Mouse (Mus musculus) small intestine, adult 2 months (tissue): ENCODE results near the gene Abcb10. TPM values are rescaled to one million over a fixed set of nuclear protein-coding genes. Genes with fewer than 3 reads are reported as not detected.
"Not testable (repeated sequence)": the region's sequence is repeated elsewhere in the genome, so short reads cannot be mapped to it uniquely, and the experiment has no call there.

ENCODE experiments used
- H3K27ac ChIP-seq: fragments of 200-500 bp; 2 replicates; pipeline ENCODE4 v1.5.1; 2012; ENCODE audit warnings: low read depth, low read length, control low read depth, inconsistent platforms; ENCODE audit not compliant: insufficient read depth
- H3K27me3 ChIP-seq: fragments of 200-500 bp; 2 replicates; pipeline ENCODE4 v1.6.1; 2012; ENCODE audit warnings: mild to moderate bottlenecking, moderate library complexity, low read length, inconsistent platforms; ENCODE audit not compliant: control insufficient read depth, insufficient read depth
- H3K36me3 ChIP-seq: fragments of 200-500 bp; 2 replicates; pipeline ENCODE4 v1.6.1; 2012; ENCODE audit warnings: mild to moderate bottlenecking, low read length, control low read depth, inconsistent platforms; ENCODE audit not compliant: control insufficient read depth, insufficient read depth
- H3K4me1 ChIP-seq: fragments of 200-500 bp; 2 replicates; pipeline ENCODE4 v1.6.1; 2012; ENCODE audit warnings: low read length, inconsistent platforms, mixed read lengths; ENCODE audit not compliant: control insufficient read depth, insufficient read depth, insufficient read length
- H3K4me3 ChIP-seq: fragments of 200-500 bp; 2 replicates; pipeline ENCODE4 v1.5.1; 2012; ENCODE audit warnings: low read depth, mild to moderate bottlenecking, control low read depth, inconsistent platforms, low read length, moderate library complexity
- CTCF ChIP-seq: fragments of 200-500 bp; IDR thresholded peaks from 2 replicates; pipeline ENCODE4 v1.5.1; 2012; ENCODE audit warnings: low read depth, mild to moderate bottlenecking, control low read depth, inconsistent platforms, low read length, moderate library complexity, mixed read lengths; ENCODE audit not compliant: insufficient replicate concordance, insufficient read length; ENCODE audit errors: extremely low read depth
- POLR2A ChIP-seq: fragments of 200-500 bp; IDR thresholded peaks from 2 replicates; pipeline ENCODE4 v1.6.1; 2012; ENCODE audit warnings: low read depth, mild to moderate bottlenecking, control low read depth, inconsistent platforms, low read length, moderate library complexity
- WGBS: fragments of 180-500 bp; shearing (Covaris S2); methylation state at CpG from one replicate; pipeline ENCODE4 v1.1.7; 2018; 5-methylcytosine and 5-hydroxymethylcytosine counted together
- polyA plus RNA-seq: library from polyadenylated mRNA; depleted of rRNA; stranded (reverse); fragments of >200 nt; gene quantifications from 2 replicates; pipeline ENCODE4 v1.2.3, GENCODE M21; 2012

The Abcb10 gene
- polyA plus RNA-seq, 1 experiment: 18.2 TPM

GRCm38 (mm10) chr8:123980239-123980638, 2.7 kb downstream of the Abcb10 start:
- no peak for TF ChIP-seq CTCF
- no peak for TF ChIP-seq POLR2A
- Histone ChIP-seq H3K4me1 (peaks cover 20% of the 10 kb centered on the region; the same call in 1 of the 2 replicates), H3K36me3 (no peaks in the 10 kb centered on the region), H3K27ac (no peak overlapping the region), H3K27me3 (no peaks in the 10 kb centered on the region), H3K4me3 (peak overlapping the region; percentile 5; the same call in 1 of the 2 replicates)
- WGBS: 82% methylated on average over 4 of the region's 4 CpGs

- H3K36me3 ChIP-seq: no peaks in the 10 kb centered on the region
- TF ChIP-seq POLR2A (no peak), CTCF (no peak)
- peak overlapping the region; percentile 56 for H3K27ac ChIP-seq
- H3K4me3 ChIP-seq: peak overlapping the region; percentile 18; the same call in 1 of the 2 replicates
- peaks cover 20% of the 10 kb centered on the region; the same call in 1 of the 2 replicates for H3K4me1 ChIP-seq
- 47% methylated on average over 8 of the region's 8 CpGs for WGBS
- no peaks in the 10 kb centered on the region for H3K27me3 ChIP-seq
Observed at GRCm38 (mm10) chr8:123978926-123979325, 4.0 kb downstream of the Abcb10 start.

- Histone ChIP-seq H3K36me3 (no peaks in the 10 kb centered on the region), H3K27me3 (no peaks in the 10 kb centered on the region), H3K4me3 (no peak overlapping the region), H3K4me1 (peaks cover 18% of the 10 kb centered on the region; the same call in 1 of the 2 replicates), H3K27ac (peak overlapping the region; percentile 56)
- WGBS: 63% methylated on average over 14 of the region's 14 CpGs
- TF ChIP-seq CTCF: no peak
- TF ChIP-seq POLR2A: no peak
Observed at GRCm38 (mm10) chr8:123978166-123978838, 4.6 kb downstream of the Abcb10 start.

- Histone ChIP-seq H3K27me3 (no peaks in the 10 kb centered on the region), H3K36me3 (no peaks in the 10 kb centered on the region), H3K4me3 (no peak overlapping the region), H3K27ac (no peak overlapping the region), H3K4me1 (peaks cover 19% of the 10 kb centered on the region; the same call in 1 of the 2 replicates)
- WGBS: 89% methylated on average over 4 of the region's 4 CpGs
- TF ChIP-seq CTCF (no peak), POLR2A (no peak)
Observed at GRCm38 (mm10) chr8:123977499-123977898, 5.4 kb downstream of the Abcb10 start.

GRCm38 (mm10) chr8:123973495-123973894, 9.4 kb downstream of the Abcb10 start:
- TF ChIP-seq POLR2A (no peak), CTCF (no peak)
- Histone ChIP-seq H3K27me3 (no peaks in the 10 kb centered on the region), H3K27ac (peak overlapping the region; percentile 80), H3K4me1 (peaks cover 7% of the 10 kb centered on the region; the same call in 1 of the 2 replicates), H3K4me3 (no peak overlapping the region), H3K36me3 (peaks cover 5% of the 10 kb centered on the region; the same call in 1 of the 2 replicates)
- 55% methylated on average over 1 of the region's 1 CpGs for WGBS

- Histone ChIP-seq H3K27ac (no peak overlapping the region), H3K27me3 (no peaks in the 10 kb centered on the region), H3K36me3 (peaks cover 25% of the 10 kb centered on the region), H3K4me1 (no peaks in the 10 kb centered on the region), H3K4me3 (no peak overlapping the region)
- TF ChIP-seq POLR2A (no peak), CTCF (no peak)
- 58% methylated on average over 2 of the region's 2 CpGs for WGBS
Observed at GRCm38 (mm10) chr8:123966896-123967295, 16.0 kb downstream of the Abcb10 start.

- Histone ChIP-seq H3K4me1 (no peaks in the 10 kb centered on the region), H3K27me3 (no peaks in the 10 kb centered on the region), H3K36me3 (peaks cover 48% of the 10 kb centered on the region), H3K27ac (no peak overlapping the region), H3K4me3 (no peak overlapping the region)
- TF ChIP-seq CTCF: no peak
- TF ChIP-seq POLR2A: no peak
- 81% methylated on average over 1 of the region's 1 CpGs for WGBS
Observed at GRCm38 (mm10) chr8:123961371-123961770, 21.6 kb downstream of the Abcb10 start.

- not testable (repeated sequence) for H3K4me3 ChIP-seq, H3K27me3 ChIP-seq, H3K27ac ChIP-seq, H3K4me1 ChIP-seq
- WGBS: 47% methylated on average over 5 of the region's 5 CpGs
- peaks cover 41% of the 10 kb centered on the region for H3K36me3 ChIP-seq
Observed at GRCm38 (mm10) chr8:123960556-123960955, 22.4 kb downstream of the Abcb10 start.
